Comparison of ENCODE assay signal across 17 mouse cellular contexts in genomic region chr16:21856134-21856533, GRCm38 (mm10).
DNase-seq lines count a peak whose midpoint lies in the region; ATAC-seq and TF ChIP-seq lines count a peak whose summit lies in the region.
"Had no signal": no experiment of that assay in that cellular context is flagged by ENCODE, and none has a peak within 500 bp of the region (broad histone marks: within the 10 kb centered on the region; RNA-seq: fewer than 3 reads in every experiment).

No protein-coding gene starts in this region.

- TF ChIP-seq POLR2A in small intestine, adult 2 months (IDR thresholded peaks at IDR 0.05; ENCODE audit: low read depth, low read length): no peak

- DNase-seq in neural tube, embryonic 10.5 days (ENCODE audit: extremely low spot score, low spot score): no peak
- DNase-seq in spleen, adult 12 weeks (ENCODE audit: low spot score): no peak
- DNase-seq: cerebellum, postnatal 10 days; heart, postnatal 14 days; kidney, adult 11 months; liver; thymus, postnatal 36 days had no signal

- H3K9me3 ChIP-seq in intestine, embryonic 16.5 days (ENCODE audit: control insufficient read depth, low read length): no peaks in the 10 kb centered on the region
- H3K9me3 ChIP-seq in intestine, embryonic 15.5 days: no peaks in the 10 kb centered on the region
- H3K9me3 ChIP-seq in neural tube, embryonic 13.5 days: no peaks in the 10 kb centered on the region
- H3K9me3 ChIP-seq in forebrain, embryonic 16.5 days (ENCODE audit: control insufficient read depth, low read length): no peaks in the 10 kb centered on the region
- H3K9me3 ChIP-seq: heart, embryonic 12.5 days; hindbrain, embryonic 15.5 days had no signal

- no peaks in the 10 kb centered on the region for H3K27me3 ChIP-seq in intestine, embryonic 16.5 days (replicated peaks; ENCODE audit: control insufficient read depth, insufficient read depth, low read length)
- H3K27me3 ChIP-seq in intestine, embryonic 15.5 days (replicated peaks): no peaks in the 10 kb centered on the region
- no peaks in the 10 kb centered on the region for H3K27me3 ChIP-seq in neural tube, embryonic 13.5 days
- H3K27me3 ChIP-seq in forebrain, embryonic 16.5 days (replicated peaks; ENCODE audit: control insufficient read depth, insufficient read depth, low read length): no peaks in the 10 kb centered on the region
- H3K27me3 ChIP-seq in small intestine, adult 2 months (ENCODE audit: control insufficient read depth, insufficient read depth, low read length): no peaks in the 10 kb centered on the region
- H3K27me3 ChIP-seq: heart, embryonic 12.5 days; hindbrain, embryonic 15.5 days had no signal

- H3K9ac ChIP-seq in intestine, embryonic 16.5 days (ENCODE audit: low read depth, low read length): 0 out of 2 replicates have a peak overlapping the region, but pooled peaks have one; percentile 26
- no peak overlapping the region for H3K9ac ChIP-seq in intestine, embryonic 15.5 days
- peak overlapping the region; percentile 27; the same call in 1 of the 2 replicates for H3K9ac ChIP-seq in neural tube, embryonic 13.5 days
- H3K9ac ChIP-seq in forebrain, embryonic 16.5 days (replicated peaks; ENCODE audit: low read depth, low read length): no peak overlapping the region
- H3K9ac ChIP-seq: heart, embryonic 12.5 days; hindbrain, embryonic 15.5 days had no signal

- H3K4me3 ChIP-seq in intestine, embryonic 16.5 days (ENCODE audit: low read length): 0 out of 2 replicates have a peak overlapping the region, but pooled peaks have one; percentile 7
- no peak overlapping the region for H3K4me3 ChIP-seq in intestine, embryonic 15.5 days (replicated peaks)
- no peak overlapping the region for H3K4me3 ChIP-seq in neural tube, embryonic 13.5 days
- no peak overlapping the region for H3K4me3 ChIP-seq in forebrain, embryonic 16.5 days (replicated peaks; ENCODE audit: low read length)
- H3K4me3 ChIP-seq in small intestine, adult 2 months (ENCODE audit: low read depth, low read length): peak overlapping the region; percentile 20; the same call in 1 of the 2 replicates
- H3K4me3 ChIP-seq: heart, embryonic 12.5 days; hindbrain, embryonic 15.5 days; myocyte had no signal

- no peak for TF ChIP-seq CTCF in small intestine, adult 2 months (IDR thresholded peaks at IDR 0.05; ENCODE audit: extremely low read depth, insufficient read length, insufficient replicate concordance, low read depth, low read length)

- no peak for ATAC-seq in intestine, embryonic 16.5 days
- ATAC-seq in intestine, embryonic 15.5 days: no peak
- no peak for ATAC-seq in neural tube, embryonic 13.5 days (ENCODE audit: low read depth)
- ATAC-seq in forebrain, embryonic 16.5 days: peak; percentile 70
- ATAC-seq: lung, postnatal 0 days had no signal

- WGBS in intestine, embryonic 16.5 days: 81% methylated on average over 5 of the region's 5 CpGs
- 76% methylated on average over 5 of the region's 5 CpGs for WGBS in intestine, embryonic 15.5 days
- WGBS in neural tube, embryonic 13.5 days: 76% methylated on average over 5 of the region's 5 CpGs
- WGBS in forebrain, embryonic 16.5 days: 49% methylated on average over 5 of the region's 5 CpGs
- 92% methylated on average over 5 of the region's 5 CpGs for WGBS in small intestine, adult 2 months

- no peak overlapping the region for H3K4me2 ChIP-seq in intestine, embryonic 16.5 days (ENCODE audit: low read depth, low read length)
- H3K4me2 ChIP-seq in intestine, embryonic 15.5 days (replicated peaks): no peak overlapping the region
- no peak overlapping the region for H3K4me2 ChIP-seq in neural tube, embryonic 13.5 days
- no peak overlapping the region for H3K4me2 ChIP-seq in forebrain, embryonic 16.5 days (ENCODE audit: low read length)
- H3K4me2 ChIP-seq: heart, embryonic 12.5 days; hindbrain, embryonic 15.5 days; midbrain, embryonic 11.5 days had no signal

- no peaks in the 10 kb centered on the region for H3K36me3 ChIP-seq in intestine, embryonic 16.5 days (ENCODE audit: control insufficient read depth, insufficient read depth, low read length)
- no peaks in the 10 kb centered on the region for H3K36me3 ChIP-seq in intestine, embryonic 15.5 days
- H3K36me3 ChIP-seq in neural tube, embryonic 13.5 days: no peaks in the 10 kb centered on the region
- H3K36me3 ChIP-seq in forebrain, embryonic 16.5 days (ENCODE audit: control insufficient read depth, insufficient read depth): no peaks in the 10 kb centered on the region
- no peaks in the 10 kb centered on the region for H3K36me3 ChIP-seq in small intestine, adult 2 months (ENCODE audit: control insufficient read depth, insufficient read depth, low read length)
- H3K36me3 ChIP-seq: heart, embryonic 12.5 days; hindbrain, embryonic 15.5 days had no signal

- peaks cover 13% of the 10 kb centered on the region for H3K4me1 ChIP-seq in intestine, embryonic 16.5 days (ENCODE audit: control insufficient read depth, insufficient read depth, low read length)
- 0 out of 2 replicates have a peak, but pooled peaks cover 6% of the 10 kb centered on the region for H3K4me1 ChIP-seq in intestine, embryonic 15.5 days (replicated peaks)
- H3K4me1 ChIP-seq in neural tube, embryonic 13.5 days (replicated peaks): peaks cover 88% of the 10 kb centered on the region
- peaks cover 28% of the 10 kb centered on the region for H3K4me1 ChIP-seq in forebrain, embryonic 16.5 days (replicated peaks; ENCODE audit: control insufficient read depth, insufficient read depth, low read length)
- H3K4me1 ChIP-seq in small intestine, adult 2 months (ENCODE audit: control insufficient read depth, insufficient read depth, insufficient read length, low read length): peaks cover 41% of the 10 kb centered on the region

- 0 out of 2 replicates have a peak overlapping the region, but pooled peaks have one; percentile 25 for H3K27ac ChIP-seq in intestine, embryonic 16.5 days (ENCODE audit: low read length)
- no peak overlapping the region for H3K27ac ChIP-seq in intestine, embryonic 15.5 days
- H3K27ac ChIP-seq in neural tube, embryonic 13.5 days (replicated peaks): peak overlapping the region; percentile 30; the same call in 1 of the 2 replicates
- peak overlapping the region; percentile 59 for H3K27ac ChIP-seq in forebrain, embryonic 16.5 days (ENCODE audit: low read length)
- peak overlapping the region; percentile 41; the same call in 1 of the 2 replicates for H3K27ac ChIP-seq in small intestine, adult 2 months (ENCODE audit: insufficient read depth, low read depth, low read length)
- H3K27ac ChIP-seq: hindbrain, embryonic 15.5 days had no signal

Comparison
In these comparisons a context has a peak if more than half of its experiments do, and no peak if none do; other contexts are left out.
1. H3K4me3 ChIP-seq: peak in intestine, embryonic 16.5 days (single experiment) and small intestine, adult 2 months (single experiment); none in intestine, embryonic 15.5 days (single experiment), neural tube, embryonic 13.5 days (single experiment) and forebrain, embryonic 16.5 days (single experiment).
2. H3K9ac ChIP-seq: peak in intestine, embryonic 16.5 days (single experiment) and neural tube, embryonic 13.5 days (single experiment); none in intestine, embryonic 15.5 days (single experiment) and forebrain, embryonic 16.5 days (single experiment).